In the genomic region with DNA sequence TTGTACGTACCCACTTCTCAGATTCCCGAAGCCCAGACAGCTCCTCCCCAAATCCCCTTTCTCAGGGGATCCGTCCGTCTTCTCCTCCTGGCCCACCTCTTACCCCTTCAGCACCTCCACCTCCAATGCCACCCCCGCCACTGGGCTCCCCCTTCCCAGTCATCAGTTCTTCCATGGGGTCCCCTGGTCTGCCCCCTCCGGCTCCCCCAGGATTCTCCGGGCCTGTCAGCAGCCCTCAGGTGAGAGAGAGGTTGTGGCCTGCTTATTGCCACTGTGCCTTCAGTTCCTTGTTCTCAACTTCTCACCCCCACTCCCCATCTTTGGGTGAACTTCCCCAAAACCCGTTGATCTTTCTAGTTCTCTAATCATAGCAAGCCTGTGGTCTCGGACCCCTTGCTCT, we compare ENCODE assay signal across 8 mouse cellular contexts. TPM values are rescaled to one million over a fixed set of nuclear protein-coding genes. Genes with fewer than 3 reads are reported as not detected.
A peak's percentile ranks its signal among the peaks of the same experiment; 100 is the strongest.
DNase-seq lines count a peak whose midpoint lies in the region; ATAC-seq and TF ChIP-seq lines count a peak whose summit lies in the region.

No protein-coding gene starts in this region.

- no peak for ATAC-seq in heart, embryonic 15.5 days (replicated peaks; ENCODE audit: insufficient number of reproducible peaks, insufficient read depth, low FRiP score, low read depth)
- ATAC-seq in liver, embryonic 11.5 days (replicated peaks; ENCODE audit: low FRiP score): no peak

- intact Hi-C loops in gastrocnemius, postnatal 36 days (cut with DNase I): no loop called here

- H3K4me1 ChIP-seq in testis, adult 2 months (ENCODE audit: control insufficient read depth, insufficient read depth, low read length): peaks cover 23% of the 10 kb centered on the region
- peaks cover 51% of the 10 kb centered on the region for H3K4me1 ChIP-seq in heart, embryonic 15.5 days (replicated peaks)
- H3K4me1 ChIP-seq in liver, embryonic 11.5 days (replicated peaks; ENCODE audit: control insufficient read depth, insufficient read depth, low read length): peaks cover 44% of the 10 kb centered on the region
- H3K4me1 ChIP-seq in small intestine, adult 2 months (ENCODE audit: control insufficient read depth, insufficient read depth, insufficient read length, low read length): peaks cover 17% of the 10 kb centered on the region

- TF ChIP-seq POLR2A in testis, adult 2 months (IDR thresholded peaks at IDR 0.05; ENCODE audit: control insufficient read depth, low read depth, low read length): no peak
- TF ChIP-seq POLR2A in small intestine, adult 2 months (IDR thresholded peaks at IDR 0.05; ENCODE audit: low read depth, low read length): no peak

- H3K4me2 ChIP-seq in heart, embryonic 15.5 days: peak overlapping the region; percentile 89
- H3K4me2 ChIP-seq in liver, embryonic 11.5 days: peak overlapping the region; percentile 100

- TF ChIP-seq CTCF in testis, adult 2 months (IDR thresholded peaks at IDR 0.05; ENCODE audit: control insufficient read depth, insufficient read depth, insufficient replicate concordance, low read depth, low read length): no peak
- TF ChIP-seq CTCF in small intestine, adult 2 months (IDR thresholded peaks at IDR 0.05; ENCODE audit: extremely low read depth, insufficient read length, insufficient replicate concordance, low read depth, low read length): no peak

- H3K27ac ChIP-seq in testis, adult 2 months (ENCODE audit: control insufficient read depth, insufficient read depth, low read depth, low read length): peak overlapping the region; percentile 93
- peak overlapping the region; percentile 99 for H3K27ac ChIP-seq in heart, embryonic 15.5 days
- H3K27ac ChIP-seq in liver, embryonic 11.5 days (ENCODE audit: low read depth, low read length): peak overlapping the region; percentile 90
- peak overlapping the region; percentile 62 for H3K27ac ChIP-seq in small intestine, adult 2 months (ENCODE audit: insufficient read depth, low read depth, low read length)

- H3K4me3 ChIP-seq in testis, adult 2 months (ENCODE audit: control insufficient read depth, low read depth, low read length): peak overlapping the region; percentile 82
- H3K4me3 ChIP-seq in heart, embryonic 15.5 days: peak overlapping the region; percentile 91
- peak overlapping the region; percentile 81 for H3K4me3 ChIP-seq in liver, embryonic 11.5 days (ENCODE audit: low read depth, low read length)
- peak overlapping the region; percentile 89 for H3K4me3 ChIP-seq in small intestine, adult 2 months (ENCODE audit: low read depth, low read length)

- no peaks in the 10 kb centered on the region for H3K27me3 ChIP-seq in testis, adult 2 months (ENCODE audit: control insufficient read depth, insufficient read depth, low read length)
- H3K27me3 ChIP-seq in heart, embryonic 15.5 days: peaks cover 3% of the 10 kb centered on the region
- H3K27me3 ChIP-seq in liver, embryonic 11.5 days (replicated peaks; ENCODE audit: control insufficient read depth, insufficient read depth, low read length): no peaks in the 10 kb centered on the region
- no peaks in the 10 kb centered on the region for H3K27me3 ChIP-seq in small intestine, adult 2 months (ENCODE audit: control insufficient read depth, insufficient read depth, low read length)

- peak overlapping the region; percentile 96 for H3K9ac ChIP-seq in heart, embryonic 15.5 days
- H3K9ac ChIP-seq in liver, embryonic 11.5 days (ENCODE audit: low read depth, low read length): peak overlapping the region; percentile 81

- 52% methylated on average over 9 of the region's 9 CpGs for WGBS in heart, embryonic 15.5 days
- WGBS in liver, embryonic 11.5 days: 45% methylated on average over 9 of the region's 9 CpGs
- WGBS in small intestine, adult 2 months: 38% methylated on average over 9 of the region's 9 CpGs

- peak; percentile 24 for DNase-seq in gastrocnemius, adult 18-20 months (ENCODE audit: low spot score)
- DNase-seq in gastrocnemius, postnatal 36 days: no peak
- DNase-seq in testis, postnatal 14 days (ENCODE audit: low spot score): no peak
- no peak for DNase-seq in liver, embryonic 11.5 days (ENCODE audit: low spot score)
- DNase-seq in yolk sac, embryonic 10.5 days (ENCODE audit: low spot score): no peak

- no peaks in the 10 kb centered on the region; the same call in 1 of the 2 replicates for H3K36me3 ChIP-seq in testis, adult 2 months (ENCODE audit: control insufficient read depth, insufficient read depth, low read length)
- H3K36me3 ChIP-seq in heart, embryonic 15.5 days: peaks cover 62% of the 10 kb centered on the region
- H3K36me3 ChIP-seq in liver, embryonic 11.5 days (ENCODE audit: control insufficient read depth, insufficient read depth, low read length): peaks cover 37% of the 10 kb centered on the region
- H3K36me3 ChIP-seq in small intestine, adult 2 months (ENCODE audit: control insufficient read depth, insufficient read depth, low read length): peaks cover 44% of the 10 kb centered on the region

- no peaks in the 10 kb centered on the region for H3K9me3 ChIP-seq in heart, embryonic 15.5 days (replicated peaks)
- H3K9me3 ChIP-seq in liver, embryonic 11.5 days (ENCODE audit: control insufficient read depth, low read length): no peaks in the 10 kb centered on the region

RNA-seq across cellular contexts. Expression of gene Rxrb, which starts 1.2 kb away (rescaled TPM):
- 10 to 100 TPM; 34.9 to 37.0 TPM for total RNA-seq in gastrocnemius, adult 18-20 months (2021)
- 10 to 100 TPM; 34.5 to 35.3 TPM for total RNA-seq in gastrocnemius, postnatal 36 days (2021)
- polyA plus RNA-seq in testis, adult 2 months (2012; rRNA removed): 25.5 and 28.0 TPM in 2 replicates
- 26.8 and 38.5 TPM in 2 replicates for polyA plus RNA-seq in heart, embryonic 15.5 days (2015; fragmentation: Nextera tagmentation; extraction: Ambion mirVana)
- polyA plus RNA-seq in liver, embryonic 11.5 days (2014; fragmentation: Nextera tagmentation; extraction: Ambion mirVana): 30.8 and 31.5 TPM in 2 replicates
- polyA plus RNA-seq in small intestine, adult 2 months (2012; rRNA removed): 26.3 and 64.2 TPM in 2 replicates

RNA-seq across cellular contexts. Expression of gene Slc39a7, which starts 1.3 kb away (rescaled TPM):
- total RNA-seq in gastrocnemius, adult 18-20 months (2021): 10 to 100 TPM; 41.0 to 50.2 TPM
- total RNA-seq in gastrocnemius, postnatal 36 days (2021): 10 to 100 TPM; 40.8 to 45.2 TPM
- 33.4 and 36.3 TPM in 2 replicates for polyA plus RNA-seq in testis, adult 2 months (2012; rRNA removed)
- 97.8 and 133 TPM in 2 replicates for polyA plus RNA-seq in heart, embryonic 15.5 days (2015; fragmentation: Nextera tagmentation; extraction: Ambion mirVana)
- 73.9 and 75.9 TPM in 2 replicates for polyA plus RNA-seq in liver, embryonic 11.5 days (2014; fragmentation: Nextera tagmentation; extraction: Ambion mirVana)
- 81.5 and 119 TPM in 2 replicates for polyA plus RNA-seq in small intestine, adult 2 months (2012; rRNA removed)

RNA-seq across cellular contexts. Expression of gene H2-Ke6, which starts 4.9 kb away (rescaled TPM):
- 10 to 100 TPM; 80.3 to 82.1 TPM for total RNA-seq in gastrocnemius, adult 18-20 months (2021)
- 10 to 100 TPM; 55.5 to 64.2 TPM for total RNA-seq in gastrocnemius, postnatal 36 days (2021)
- 24.5 and 25.0 TPM in 2 replicates for polyA plus RNA-seq in testis, adult 2 months (2012; rRNA removed)
- 47.4 and 56.2 TPM in 2 replicates for polyA plus RNA-seq in heart, embryonic 15.5 days (2015; fragmentation: Nextera tagmentation; extraction: Ambion mirVana)
- 34.2 and 45.1 TPM in 2 replicates for polyA plus RNA-seq in liver, embryonic 11.5 days (2014; fragmentation: Nextera tagmentation; extraction: Ambion mirVana)
- polyA plus RNA-seq in small intestine, adult 2 months (2012; rRNA removed): 52.4 and 75.8 TPM in 2 replicates

RNA-seq across cellular contexts. Expression of gene Col11a2, which starts 6.4 kb away (rescaled TPM):
- total RNA-seq in gastrocnemius, adult 18-20 months (2021): 1 to 10 TPM; 2.9 TPM
- 1 to 10 TPM; 9.3 to 9.6 TPM for total RNA-seq in gastrocnemius, postnatal 36 days (2021)
- polyA plus RNA-seq in testis, adult 2 months (2012; rRNA removed): 2.4 and 2.8 TPM in 2 replicates
- 1.3 and 4.6 TPM in 2 replicates for polyA plus RNA-seq in heart, embryonic 15.5 days (2015; fragmentation: Nextera tagmentation; extraction: Ambion mirVana)
- 0.61 and 0.67 TPM in 2 replicates for polyA plus RNA-seq in liver, embryonic 11.5 days (2014; fragmentation: Nextera tagmentation; extraction: Ambion mirVana)
- polyA plus RNA-seq in small intestine, adult 2 months (2012; rRNA removed): 0.90 and 2.4 TPM in 2 replicates

RNA-seq across cellular contexts. Expression of gene Ring1, which starts 8.3 kb away (rescaled TPM):
- 10 to 100 TPM; 12.5 to 13.5 TPM for total RNA-seq in gastrocnemius, adult 18-20 months (2021)
- 10 to 100 TPM; 11.7 to 12.4 TPM for total RNA-seq in gastrocnemius, postnatal 36 days (2021)
- 27.8 and 31.4 TPM in 2 replicates for polyA plus RNA-seq in testis, adult 2 months (2012; rRNA removed)
- 15.8 and 20.8 TPM in 2 replicates for polyA plus RNA-seq in heart, embryonic 15.5 days (2015; fragmentation: Nextera tagmentation; extraction: Ambion mirVana)
- 3.4 and 5.5 TPM in 2 replicates for polyA plus RNA-seq in liver, embryonic 11.5 days (2014; fragmentation: Nextera tagmentation; extraction: Ambion mirVana)
- polyA plus RNA-seq in small intestine, adult 2 months (2012; rRNA removed): 15.5 and 29.9 TPM in 2 replicates
